Mouse (Mus musculus): Measurements from ENCODE around the gene Serpina6. TPM values are rescaled to one million over a fixed set of nuclear protein-coding genes. Genes with fewer than 3 reads are reported as not detected.

Serpina6 gene
- polyA plus RNA-seq, 1 experiment from 2014 or later = 1.3 TPM

GRCm38 (mm10) chr12:103655123-103656044, 1.6 kb downstream of the Serpina6 start:
- 63% methylated on average over 7 of the region's 7 CpGs for WGBS
- DNase-seq (peak; percentile 16), ATAC-seq (ENCODE audit: insufficient read depth) (peak; percentile 63)
- no peak for TF ChIP-seq CTCF (IDR thresholded peaks at IDR 0.05; ENCODE audit: low read depth)
- H3K4me3 ChIP-seq (ENCODE audit: low read depth, low read length) = no peak overlapping the region
- H3K27ac ChIP-seq (ENCODE audit: low read depth) = no peak overlapping the region
- H3K4me2 ChIP-seq = no peak overlapping the region
- no peaks in the 10 kb centered on the region for H3K4me1 ChIP-seq (ENCODE audit: insufficient read depth)
- no peaks in the 10 kb centered on the region for H3K36me3 ChIP-seq (ENCODE audit: insufficient read depth)
- H3K27me3 ChIP-seq (ENCODE audit: insufficient read depth, low read length) = no peaks in the 10 kb centered on the region
- H3K9me3 ChIP-seq (ENCODE audit: low read depth, low read length) = no peaks in the 10 kb centered on the region
- H3K9ac ChIP-seq = no peak overlapping the region

GRCm38 (mm10) chr12:103653836-103654235, 3.2 kb downstream of the Serpina6 start:
- Histone ChIP-seq H3K9me3 (ENCODE audit: low read depth, low read length) (no peaks in the 10 kb centered on the region), H3K9ac (no peak overlapping the region), H3K4me1 (ENCODE audit: insufficient read depth) (no peaks in the 10 kb centered on the region), H3K36me3 (ENCODE audit: insufficient read depth) (no peaks in the 10 kb centered on the region), H3K4me3 (ENCODE audit: low read depth, low read length) (no peak overlapping the region), H3K27ac (ENCODE audit: low read depth) (no peak overlapping the region), H3K4me2 (no peak overlapping the region), H3K27me3 (ENCODE audit: insufficient read depth, low read length) (no peaks in the 10 kb centered on the region)
- DNase-seq (no peak), ATAC-seq (ENCODE audit: insufficient read depth) (no peak)
- TF ChIP-seq CTCF (IDR thresholded peaks at IDR 0.05; ENCODE audit: low read depth) = no peak
- 87% methylated on average over 2 of the region's 2 CpGs for WGBS

GRCm38 (mm10) chr12:103646314-103646713, 10.7 kb downstream of the Serpina6 start:
- Histone ChIP-seq H3K4me1 (ENCODE audit: insufficient read depth) (no peaks in the 10 kb centered on the region), H3K9me3 (ENCODE audit: low read depth, low read length) (no peaks in the 10 kb centered on the region), H3K9ac (no peak overlapping the region), H3K4me2 (no peak overlapping the region), H3K4me3 (ENCODE audit: low read depth, low read length) (no peak overlapping the region), H3K27me3 (ENCODE audit: insufficient read depth, low read length) (no peaks in the 10 kb centered on the region), H3K27ac (ENCODE audit: low read depth) (no peak overlapping the region), H3K36me3 (ENCODE audit: insufficient read depth) (no peaks in the 10 kb centered on the region)
- TF ChIP-seq CTCF (IDR thresholded peaks at IDR 0.05; ENCODE audit: low read depth) = no peak
- DNase-seq (no peak), ATAC-seq (ENCODE audit: insufficient read depth) (no peak)
- WGBS = 65% methylated on average over 2 of the region's 2 CpGs

- ATAC-seq (ENCODE audit: insufficient read depth) (no peak), DNase-seq (no peak)
- Histone ChIP-seq H3K9me3 (ENCODE audit: low read depth, low read length) (no peaks in the 10 kb centered on the region), H3K4me1 (ENCODE audit: insufficient read depth) (no peaks in the 10 kb centered on the region), H3K4me2 (no peak overlapping the region), H3K36me3 (ENCODE audit: insufficient read depth) (no peaks in the 10 kb centered on the region), H3K27ac (ENCODE audit: low read depth) (no peak overlapping the region), H3K9ac (no peak overlapping the region), H3K27me3 (ENCODE audit: insufficient read depth, low read length) (no peaks in the 10 kb centered on the region), H3K4me3 (ENCODE audit: low read depth, low read length) (no peak overlapping the region)
- WGBS = 14% methylated on average over 5 of the region's 5 CpGs
- no peak for TF ChIP-seq CTCF (IDR thresholded peaks at IDR 0.05; ENCODE audit: low read depth)
Measured at GRCm38 (mm10) chr12:103644601-103645000, 12.4 kb downstream of the Serpina6 start.

DNA sequence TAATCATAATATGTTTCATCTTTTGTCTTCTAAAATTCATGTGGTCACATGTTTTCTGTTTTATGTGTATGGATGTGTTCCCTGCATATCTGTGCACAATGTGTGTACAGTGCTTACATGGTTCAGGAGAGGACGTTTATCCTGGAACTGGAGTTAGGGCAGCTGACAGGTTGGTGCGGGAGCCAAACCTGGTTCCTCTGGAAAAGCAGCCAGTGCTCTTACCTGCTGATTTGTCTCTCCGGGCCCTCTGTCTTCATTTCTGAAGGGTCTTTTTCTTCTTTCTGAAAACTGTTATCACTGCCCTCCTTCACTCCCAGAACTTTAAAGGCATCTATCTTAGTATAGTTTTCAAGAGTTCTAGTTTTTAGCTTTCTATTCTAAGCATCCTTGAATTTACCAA, 13.2 kb downstream of the Serpina6 start:
- WGBS = 63% methylated on average over 3 of the region's 3 CpGs
- no peak overlapping the region for H3K9ac ChIP-seq
- ATAC-seq (ENCODE audit: insufficient read depth) = no peak
- no peak overlapping the region for H3K4me2 ChIP-seq
- H3K4me1 ChIP-seq (ENCODE audit: insufficient read depth) = no peaks in the 10 kb centered on the region
- no peaks in the 10 kb centered on the region for H3K27me3 ChIP-seq (ENCODE audit: insufficient read depth, low read length)
- H3K9me3 ChIP-seq (ENCODE audit: low read depth, low read length) = no peaks in the 10 kb centered on the region
- H3K36me3 ChIP-seq (ENCODE audit: insufficient read depth) = no peaks in the 10 kb centered on the region
- H3K4me3 ChIP-seq (ENCODE audit: low read depth, low read length) = no peak overlapping the region
- no peak for TF ChIP-seq CTCF (IDR thresholded peaks at IDR 0.05; ENCODE audit: low read depth)
- DNase-seq = no peak
- no peak overlapping the region for H3K27ac ChIP-seq (ENCODE audit: low read depth)

- ATAC-seq (ENCODE audit: insufficient read depth) (no peak), DNase-seq (peak; percentile 90)
- no peak overlapping the region for H3K27ac ChIP-seq (ENCODE audit: low read depth)
- 0% methylated on average over 2 of the region's 2 CpGs for WGBS
- TF ChIP-seq CTCF (IDR thresholded peaks at IDR 0.05; ENCODE audit: low read depth) = peak; percentile 87
- no peaks in the 10 kb centered on the region for H3K4me1 ChIP-seq (ENCODE audit: insufficient read depth)
- no peaks in the 10 kb centered on the region for H3K36me3 ChIP-seq (ENCODE audit: insufficient read depth)
- no peaks in the 10 kb centered on the region for H3K27me3 ChIP-seq (ENCODE audit: insufficient read depth, low read length)
- H3K4me2 ChIP-seq = no peak overlapping the region
- no peak overlapping the region for H3K9ac ChIP-seq
- no peaks in the 10 kb centered on the region for H3K9me3 ChIP-seq (ENCODE audit: low read depth, low read length)
- no peak overlapping the region for H3K4me3 ChIP-seq (ENCODE audit: low read depth, low read length)
Measured at GRCm38 (mm10) chr12:103643336-103643735, 13.7 kb downstream of the Serpina6 start.

GRCm38 (mm10) chr12:103635846-103636245, 21.2 kb downstream of the Serpina6 start:
- Histone ChIP-seq H3K4me2 (no peak overlapping the region), H3K4me3 (ENCODE audit: low read depth, low read length) (no peak overlapping the region), H3K9ac (no peak overlapping the region), H3K27me3 (ENCODE audit: insufficient read depth, low read length) (no peaks in the 10 kb centered on the region), H3K9me3 (ENCODE audit: low read depth, low read length) (no peaks in the 10 kb centered on the region), H3K4me1 (ENCODE audit: insufficient read depth) (no peaks in the 10 kb centered on the region), H3K27ac (ENCODE audit: low read depth) (no peak overlapping the region), H3K36me3 (ENCODE audit: insufficient read depth) (no peaks in the 10 kb centered on the region)
- 85% methylated on average over 2 of the region's 2 CpGs for WGBS
- DNase-seq = no peak
- no peak for ATAC-seq (ENCODE audit: insufficient read depth)
- no peak for TF ChIP-seq CTCF (IDR thresholded peaks at IDR 0.05; ENCODE audit: low read depth)

Data from lung, embryonic 14.5 days (tissue).